Mouse (Mus musculus) liver, embryonic 15.5 days (tissue): ENCODE data around the gene Aqp2. TPM values are rescaled to one million over a fixed set of nuclear protein-coding genes. Genes with fewer than 3 reads are reported as not detected.

Experiments
- ATAC-seq: fragments of 200-750 bp; cut with Nextera tagmentation; 2 replicates; pipeline ENCODE4 v1.8.0; 2017; ENCODE audit warnings: moderate number of reproducible peaks, mild to moderate bottlenecking, moderate library complexity; ENCODE audit not compliant: insufficient read depth
- H3K27ac ChIP-seq: fragments of 300-500 bp; sonication (generic); replicated peaks from 2 replicates; pipeline ENCODE4 v1.5.1; 2015; ENCODE audit warnings: mild to moderate bottlenecking, inconsistent platforms
- H3K27me3 ChIP-seq: fragments of 300-500 bp; sonication (generic); 2 replicates; pipeline ENCODE4 v1.6.1; 2015; ENCODE audit warnings: mild to moderate bottlenecking, inconsistent platforms
- H3K36me3 ChIP-seq: fragments of 300-500 bp; sonication (generic); replicated peaks from 2 replicates; pipeline ENCODE4 v1.6.1; 2015; ENCODE audit warnings: moderate library complexity, mild to moderate bottlenecking, inconsistent platforms
- H3K4me1 ChIP-seq: fragments of 300-500 bp; sonication (generic); replicated peaks from 2 replicates; pipeline ENCODE4 v1.6.1; 2015; ENCODE audit warnings: inconsistent platforms
- H3K4me2 ChIP-seq: fragments of 300-500 bp; sonication (generic); 2 replicates; pipeline ENCODE4 v1.6.1; 2015; ENCODE audit warnings: moderate library complexity, mild to moderate bottlenecking, inconsistent platforms
- H3K4me3 ChIP-seq: fragments of 300-500 bp; sonication (generic); replicated peaks from 2 replicates; pipeline ENCODE4 v1.5.1; 2015; ENCODE audit warnings: mild to moderate bottlenecking, inconsistent platforms
- H3K9ac ChIP-seq: fragments of 300-500 bp; sonication (generic); 2 replicates; pipeline ENCODE4 v1.6.1; 2015; ENCODE audit warnings: moderate library complexity, mild to moderate bottlenecking, inconsistent platforms
- H3K9me3 ChIP-seq: fragments of 300-500 bp; sonication (generic); replicated peaks from 2 replicates; pipeline ENCODE4 v1.6.1; 2016; ENCODE audit warnings: inconsistent platforms
- WGBS: fragments of 180-500 bp; shearing (Covaris S2); methylation state at CpG from one replicate; pipeline ENCODE4 v1.1.7; 2015; ENCODE audit warnings: mixed read lengths; ENCODE audit not compliant: insufficient replicate concordance; 5-methylcytosine and 5-hydroxymethylcytosine counted together
- polyA plus RNA-seq: library from polyadenylated mRNA; unstranded; fragments of >200 nt; fragmentation: Nextera tagmentation; extraction: Ambion mirVana; gene quantifications from 2 replicates; pipeline ENCODE4 v1.2.1, GENCODE M21; 2015

The Aqp2 gene
- not detected in 2 replicates for polyA plus RNA-seq

DNA sequence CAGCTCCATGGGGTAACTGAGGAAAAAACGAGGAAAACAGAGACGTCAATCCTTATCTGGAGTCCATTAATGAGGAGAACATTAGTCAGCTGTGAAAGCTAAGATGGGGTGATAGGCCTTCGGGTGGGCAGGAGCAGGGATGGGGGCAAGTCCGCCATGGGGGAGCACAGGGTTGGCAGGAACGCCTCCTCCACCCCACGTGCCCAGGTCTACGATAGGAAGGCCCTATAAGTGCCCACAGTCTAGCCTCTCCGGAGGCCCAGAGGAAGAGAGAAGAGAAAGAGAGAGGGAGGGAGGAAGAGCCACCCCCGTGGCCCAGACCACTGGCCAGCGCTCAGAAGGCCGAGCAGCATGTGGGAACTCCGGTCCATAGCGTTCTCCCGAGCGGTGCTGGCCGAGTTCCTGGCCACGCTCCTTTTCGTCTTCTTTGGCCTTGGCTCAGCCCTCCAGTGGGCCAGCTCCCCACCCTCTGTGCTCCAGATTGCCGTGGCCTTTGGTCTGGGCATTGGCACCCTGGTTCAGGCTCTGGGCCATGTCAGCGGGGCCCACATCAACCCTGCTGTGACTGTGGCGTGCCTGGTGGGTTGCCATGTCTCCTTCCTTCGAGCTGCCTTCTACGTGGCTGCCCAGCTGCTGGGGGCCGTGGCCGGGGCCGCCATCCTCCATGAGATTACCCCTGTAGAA, at the start of gene Aqp2:
Aqp2 (plus strand) TSS at position 254 of the 684 bp plus-strand sequence.
- Histone ChIP-seq H3K9me3 (no peaks in the 10 kb centered on the region), H3K27ac (no peak within 1 kb of the TSS), H3K4me2 (no peak within 1 kb of the TSS), H3K27me3 (peaks cover 68% of the 10 kb centered on the region), H3K9ac (no peak within 1 kb of the TSS), H3K4me3 (no peak within 1 kb of the TSS), H3K4me1 (peaks cover 5% of the 10 kb centered on the region; the same call in 1 of the 2 replicates), H3K36me3 (no peaks in the 10 kb centered on the region)
- WGBS = 66% methylated on average over 24 of the region's 26 CpGs
- ATAC-seq = no peak; the same call in 1 of the 2 replicates

DNA sequence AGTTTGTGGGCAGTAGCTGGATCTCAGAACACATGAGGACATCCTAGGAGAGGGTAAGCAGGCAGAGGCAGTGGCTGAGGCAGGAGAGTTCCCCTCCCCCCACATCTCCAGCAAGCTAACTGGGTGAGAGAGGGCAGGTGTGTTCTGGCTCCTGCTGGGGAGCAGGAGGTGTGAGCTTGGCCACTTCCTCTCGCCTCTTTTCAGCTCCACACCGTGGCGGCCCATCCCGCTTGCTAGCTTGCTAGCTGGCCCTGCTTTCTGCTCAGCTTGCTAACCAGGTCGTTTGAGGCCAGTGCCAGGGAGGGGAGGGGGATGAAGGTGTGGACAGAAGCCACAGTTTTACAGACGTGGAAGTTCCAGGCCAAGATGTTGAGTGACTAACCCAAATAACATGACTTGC, 47.7 kb upstream of the Aqp2 start:
- no peak overlapping the region for H3K4me2 ChIP-seq
- 17% methylated on average over 6 of the region's 6 CpGs for WGBS

DNA sequence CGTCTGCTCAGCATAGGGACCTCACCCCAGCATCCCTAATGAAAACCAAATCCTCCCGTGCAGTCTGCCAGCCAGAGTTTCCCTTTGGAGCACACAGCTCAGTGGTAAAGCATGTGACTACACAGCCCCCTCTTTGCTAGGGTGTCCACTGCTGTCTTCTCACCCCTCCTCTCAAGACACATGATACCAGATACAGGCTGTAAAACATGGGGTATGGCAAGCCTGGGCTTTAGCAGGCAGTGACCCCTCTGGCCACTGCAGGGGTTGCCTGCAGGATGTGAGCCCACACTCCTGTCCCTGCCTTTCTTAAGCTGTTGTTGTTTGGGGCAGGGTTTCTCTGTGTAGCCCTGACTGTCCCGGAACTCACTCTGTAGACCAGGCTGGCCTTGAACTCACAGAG, 46.8 kb upstream of the Aqp2 start:
- peaks cover 32% of the 10 kb centered on the region for H3K27me3 ChIP-seq
- 52% methylated on average over 3 of the region's 3 CpGs for WGBS
- H3K9ac ChIP-seq = no peak overlapping the region
- no peak for ATAC-seq
- H3K4me1 ChIP-seq = 0 out of 2 replicates have a peak, but pooled peaks cover 2% of the 10 kb centered on the region
- H3K9me3 ChIP-seq = no peaks in the 10 kb centered on the region
- H3K36me3 ChIP-seq = no peaks in the 10 kb centered on the region
- H3K4me3 ChIP-seq = no peak overlapping the region
- H3K27ac ChIP-seq = no peak overlapping the region
- no peak overlapping the region for H3K4me2 ChIP-seq

More for the DNA sequence above, 47.7 kb upstream of the Aqp2 start:
- Histone ChIP-seq H3K36me3 (no peaks in the 10 kb centered on the region), H3K27ac (no peak overlapping the region), H3K9me3 (no peaks in the 10 kb centered on the region), H3K9ac (no peak overlapping the region), H3K4me3 (no peak overlapping the region), H3K4me1 (0 out of 2 replicates have a peak, but pooled peaks cover 7% of the 10 kb centered on the region), H3K27me3 (peaks cover 30% of the 10 kb centered on the region)
- ATAC-seq = no peak

DNA sequence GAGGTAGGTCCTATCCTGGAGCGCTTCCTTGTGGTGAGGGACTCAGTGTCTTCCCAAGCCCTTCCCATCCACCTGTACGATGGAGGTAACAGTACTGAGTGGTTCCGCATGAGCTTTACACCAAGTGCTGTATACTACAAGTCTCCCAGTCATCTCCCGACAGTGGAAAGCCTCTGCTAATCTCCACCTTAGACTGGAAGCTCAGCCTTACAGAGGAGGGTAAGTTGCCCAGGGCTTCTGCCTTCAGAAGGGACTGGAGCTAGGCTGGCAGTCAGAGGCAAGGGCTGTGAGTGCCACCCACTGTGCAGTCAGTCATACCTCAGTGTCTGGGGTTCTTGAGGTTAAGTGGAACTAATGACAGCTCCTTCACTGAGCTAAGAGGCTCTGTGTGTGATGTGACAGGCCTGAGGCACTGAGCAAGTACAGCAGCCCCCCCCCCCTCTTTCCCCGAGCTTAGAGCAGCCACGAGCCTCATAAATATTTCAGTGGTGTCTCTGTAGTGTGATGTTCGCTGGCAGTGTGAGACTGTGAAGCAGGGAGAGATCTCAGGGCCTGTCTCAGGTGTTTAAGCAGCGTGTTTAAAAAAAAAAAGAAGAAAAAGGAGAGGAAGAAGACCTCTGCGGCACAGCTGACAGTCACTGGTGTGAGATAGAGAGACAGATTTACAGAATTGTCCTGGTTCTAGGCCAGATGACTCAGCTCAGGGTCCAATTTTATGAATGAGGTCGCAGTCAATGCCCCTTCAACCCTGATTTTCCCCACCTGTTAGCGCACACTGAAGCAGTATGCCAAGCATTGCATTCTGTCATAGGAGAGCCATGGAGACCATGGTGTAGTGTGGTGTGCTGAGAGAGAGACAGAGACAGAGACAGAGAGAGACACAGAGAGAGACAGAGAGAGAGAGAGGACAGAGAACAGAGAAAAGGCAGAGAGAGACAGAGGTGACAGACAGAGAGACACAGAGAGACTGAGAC, 41.7 kb upstream of the Aqp2 start:
- no peak for ATAC-seq
- no peak overlapping the region for H3K4me3 ChIP-seq
- H3K4me2 ChIP-seq = no peak overlapping the region
- H3K9ac ChIP-seq = no peak overlapping the region
- no peaks in the 10 kb centered on the region for H3K36me3 ChIP-seq
- 47% methylated on average over 11 of the region's 11 CpGs for WGBS
- H3K27me3 ChIP-seq = 0 out of 2 replicates have a peak, but pooled peaks cover 6% of the 10 kb centered on the region
- H3K4me1 ChIP-seq = no peaks in the 10 kb centered on the region
- H3K9me3 ChIP-seq = no peaks in the 10 kb centered on the region
- H3K27ac ChIP-seq = no peak overlapping the region

DNA sequence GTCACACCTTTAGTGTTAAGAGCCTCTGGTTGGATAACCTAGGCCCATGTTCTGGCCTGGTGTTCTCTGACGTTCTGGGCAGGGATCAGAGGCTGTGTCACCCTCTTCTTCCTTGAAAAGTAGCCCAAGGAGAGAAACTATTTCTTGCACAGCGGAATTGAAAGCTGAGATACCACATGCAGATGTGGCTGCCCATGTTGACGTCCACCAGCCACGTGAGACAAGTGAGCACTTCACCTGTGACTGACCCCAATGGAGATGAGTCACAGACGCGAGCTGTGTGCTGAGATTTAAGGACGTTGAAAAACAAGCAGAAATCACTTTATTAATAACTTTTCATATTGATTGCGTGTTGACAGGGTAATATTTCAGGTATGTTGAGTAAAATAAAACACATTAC, 39.0 kb upstream of the Aqp2 start:
- Histone ChIP-seq H3K9ac (no peak overlapping the region), H3K4me2 (no peak overlapping the region), H3K4me3 (no peak overlapping the region), H3K27me3 (peaks cover 21% of the 10 kb centered on the region; the same call in 1 of the 2 replicates), H3K4me1 (no peaks in the 10 kb centered on the region), H3K36me3 (no peaks in the 10 kb centered on the region), H3K27ac (no peak overlapping the region), H3K9me3 (no peaks in the 10 kb centered on the region)
- ATAC-seq = no peak
- WGBS = 57% methylated on average over 8 of the region's 8 CpGs

DNA sequence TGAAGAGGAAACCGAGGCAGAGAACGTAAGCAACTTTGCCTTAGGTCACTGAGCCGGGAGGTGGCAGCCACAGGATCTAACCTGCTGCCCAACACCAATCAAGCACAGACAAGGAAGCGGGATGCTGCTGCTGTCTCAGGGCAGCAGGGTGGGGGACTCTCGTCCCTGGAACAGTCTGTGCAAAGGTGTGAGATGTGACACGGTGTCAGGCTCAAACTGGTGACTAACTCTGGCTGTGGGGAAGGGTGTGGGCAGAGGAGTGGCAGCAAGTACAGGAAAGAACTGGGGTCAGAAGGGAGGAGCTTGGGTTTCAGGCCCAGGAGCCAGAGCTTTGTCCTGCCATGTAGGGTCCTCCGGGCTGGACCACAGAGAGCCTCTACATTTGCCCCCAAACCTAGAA, 34.8 kb upstream of the Aqp2 start:
- H3K27me3 ChIP-seq = peaks cover 24% of the 10 kb centered on the region; the same call in 1 of the 2 replicates
- H3K4me3 ChIP-seq = no peak overlapping the region
- H3K36me3 ChIP-seq = no peaks in the 10 kb centered on the region
- 34% methylated on average over 7 of the region's 7 CpGs for WGBS
- H3K4me1 ChIP-seq = no peaks in the 10 kb centered on the region
- no peaks in the 10 kb centered on the region for H3K9me3 ChIP-seq
- no peak overlapping the region for H3K9ac ChIP-seq
- H3K4me2 ChIP-seq = no peak overlapping the region
- H3K27ac ChIP-seq = no peak overlapping the region
- no peak for ATAC-seq

DNA sequence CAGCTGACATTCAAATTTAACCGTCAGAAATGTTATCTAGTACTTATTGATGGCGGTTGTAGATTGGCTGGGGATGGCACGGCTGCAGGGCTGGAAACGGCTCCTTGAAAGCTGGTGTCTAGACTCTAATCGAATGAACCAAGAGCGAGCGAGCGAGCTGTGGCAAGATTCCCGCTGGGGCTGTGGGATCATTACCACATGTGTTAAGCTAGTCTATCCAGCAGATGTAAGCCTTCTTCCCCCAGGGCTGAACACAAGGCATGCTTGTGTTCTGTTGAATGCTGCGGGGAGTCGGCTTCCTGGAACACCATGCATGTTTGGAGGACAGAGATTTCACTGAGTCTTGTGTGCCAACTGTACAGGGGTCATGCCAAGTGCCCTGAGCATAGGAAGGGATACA, 32.3 kb upstream of the Aqp2 start:
- WGBS = 66% methylated on average over 11 of the region's 11 CpGs
- Histone ChIP-seq H3K9me3 (no peaks in the 10 kb centered on the region), H3K4me1 (no peaks in the 10 kb centered on the region), H3K27me3 (peaks cover 24% of the 10 kb centered on the region; the same call in 1 of the 2 replicates), H3K36me3 (no peaks in the 10 kb centered on the region), H3K4me3 (no peak overlapping the region), H3K27ac (no peak overlapping the region), H3K4me2 (no peak overlapping the region), H3K9ac (no peak overlapping the region)
- ATAC-seq = no peak

DNA sequence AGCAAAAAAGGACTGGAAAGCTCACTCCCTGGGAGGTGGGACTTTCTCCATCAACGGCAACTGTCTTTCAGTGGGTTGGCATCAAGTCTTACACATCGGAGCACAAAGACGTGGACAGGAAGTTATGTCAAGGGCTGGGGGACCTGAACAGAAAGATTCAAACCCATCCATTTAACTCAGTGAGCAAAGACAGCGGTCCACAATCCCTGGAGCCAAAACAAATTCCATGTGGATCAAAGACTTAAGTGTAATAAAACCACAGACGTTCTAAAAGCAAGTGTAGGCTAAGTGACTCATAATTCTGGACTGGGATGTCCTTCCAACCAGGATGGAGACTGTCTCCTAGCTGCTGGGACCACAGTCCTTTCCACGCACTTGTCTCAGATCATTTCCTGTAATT, 31.1 kb upstream of the Aqp2 start:
- no peaks in the 10 kb centered on the region for H3K9me3 ChIP-seq
- H3K27ac ChIP-seq = no peak overlapping the region
- no peak for ATAC-seq
- no peak overlapping the region for H3K4me3 ChIP-seq
- no peak overlapping the region for H3K4me2 ChIP-seq
- 52% methylated on average over 6 of the region's 6 CpGs for WGBS
- H3K36me3 ChIP-seq = no peaks in the 10 kb centered on the region
- no peaks in the 10 kb centered on the region for H3K4me1 ChIP-seq
- no peak overlapping the region for H3K9ac ChIP-seq
- H3K27me3 ChIP-seq = peaks cover 24% of the 10 kb centered on the region; the same call in 1 of the 2 replicates

DNA sequence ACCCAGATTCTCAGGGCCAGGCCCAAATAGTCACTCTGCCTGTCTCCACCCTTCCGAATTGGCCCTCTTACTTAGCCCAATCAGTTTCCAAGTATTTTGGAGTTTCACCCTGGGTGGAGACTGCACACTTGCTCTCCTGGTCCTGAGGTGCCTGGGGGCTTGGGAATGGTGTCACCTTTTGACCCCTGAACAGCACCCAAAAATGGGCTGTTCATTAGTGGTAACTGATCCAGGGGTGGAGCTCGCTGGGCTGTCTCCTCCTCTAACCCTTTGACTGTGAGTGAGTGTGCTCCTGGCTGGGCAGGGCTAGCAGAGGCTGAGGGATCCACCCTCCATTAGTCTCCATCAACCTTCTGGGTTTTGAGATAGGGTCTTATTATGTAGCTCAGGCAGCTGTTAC, 29.0 kb upstream of the Aqp2 start:
- 0 out of 2 replicates have a peak, but pooled peaks cover 10% of the 10 kb centered on the region for H3K27me3 ChIP-seq
- no peak overlapping the region for H3K4me3 ChIP-seq
- H3K4me1 ChIP-seq = no peaks in the 10 kb centered on the region
- no peak for ATAC-seq
- WGBS = 22% methylated on average over 2 of the region's 2 CpGs
- no peak overlapping the region for H3K9ac ChIP-seq
- no peak overlapping the region for H3K27ac ChIP-seq
- H3K36me3 ChIP-seq = no peaks in the 10 kb centered on the region
- no peaks in the 10 kb centered on the region for H3K9me3 ChIP-seq
- no peak overlapping the region for H3K4me2 ChIP-seq

DNA sequence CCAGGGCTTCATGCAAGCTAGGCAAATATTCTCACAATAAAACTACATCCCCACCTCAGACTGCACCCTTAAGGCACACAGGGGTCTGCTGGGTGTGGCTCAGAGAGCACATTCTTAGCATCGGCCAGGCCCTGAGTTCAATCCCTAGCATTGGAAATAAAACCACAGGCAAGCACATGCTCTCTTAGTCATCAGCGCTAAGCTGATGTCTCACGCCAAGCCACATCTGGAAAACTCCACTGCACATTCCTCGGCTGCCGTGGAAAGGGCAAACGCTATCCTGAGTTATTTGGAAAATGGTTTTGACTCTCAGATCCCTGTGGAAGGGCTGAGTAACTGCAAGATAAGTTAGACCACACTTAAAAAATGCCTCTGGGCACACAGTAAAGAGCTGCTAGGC, 25.1 kb upstream of the Aqp2 start:
- H3K4me1 ChIP-seq = no peaks in the 10 kb centered on the region
- H3K9ac ChIP-seq = no peak overlapping the region
- H3K36me3 ChIP-seq = no peaks in the 10 kb centered on the region
- H3K27ac ChIP-seq = no peak overlapping the region
- no peak for ATAC-seq
- H3K4me3 ChIP-seq = no peak overlapping the region
- no peaks in the 10 kb centered on the region for H3K9me3 ChIP-seq
- 65% methylated on average over 6 of the region's 6 CpGs for WGBS
- H3K27me3 ChIP-seq = 0 out of 2 replicates have a peak, but pooled peaks cover 5% of the 10 kb centered on the region
- no peak overlapping the region for H3K4me2 ChIP-seq

DNA sequence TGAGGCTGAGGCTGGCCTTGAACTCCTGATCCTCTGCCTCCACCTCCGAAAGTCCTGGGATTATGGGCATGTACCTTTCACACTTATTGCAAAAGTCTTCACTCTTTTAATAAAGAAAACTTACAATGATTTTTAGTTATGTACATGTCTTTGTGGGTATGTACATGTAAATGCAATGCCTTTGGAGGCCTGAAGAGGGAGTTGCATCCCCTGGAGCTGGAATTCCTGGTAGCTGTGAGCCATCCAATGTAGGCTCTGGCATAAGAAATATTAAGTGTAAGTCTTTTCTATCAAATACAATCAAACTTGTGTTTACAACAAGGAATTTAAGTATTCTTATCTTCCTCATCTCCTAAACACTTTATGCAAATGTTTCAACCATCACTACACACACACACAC, 19.9 kb upstream of the Aqp2 start:
- Histone ChIP-seq H3K36me3 (no peaks in the 10 kb centered on the region), H3K27ac (no peak overlapping the region), H3K27me3 (peaks cover 13% of the 10 kb centered on the region), H3K9ac (no peak overlapping the region), H3K9me3 (no peaks in the 10 kb centered on the region), H3K4me1 (no peaks in the 10 kb centered on the region), H3K4me2 (no peak overlapping the region), H3K4me3 (no peak overlapping the region)
- 46% methylated on average over 1 of the region's 1 CpGs for WGBS
- ATAC-seq = no peak
